Mouse (Mus musculus): Measurements from ENCODE around the gene Fbxw8. TPM values are rescaled to one million over a fixed set of nuclear protein-coding genes. Genes with fewer than 3 reads are reported as not detected.

The Fbxw8 gene
- polyA plus RNA-seq, 2 experiments = 27.9 to 55.2 TPM

- Histone ChIP-seq H3K36me3 (ENCODE audit: control insufficient read depth, insufficient read depth, low read length) (no peaks in the 10 kb centered on the region), H3K27ac (replicated peaks; ENCODE audit: low read depth, low read length) (no peak overlapping the region), H3K9ac (ENCODE audit: low read depth, low read length, severe bottlenecking) (no peak overlapping the region), H3K4me2 (replicated peaks; ENCODE audit: low read depth, low read length, severe bottlenecking) (no peak overlapping the region), H3K4me1 (ENCODE audit: control insufficient read depth, insufficient read depth, low read length) (no peaks in the 10 kb centered on the region), H3K4me3 (replicated peaks; ENCODE audit: low read length) (no peak overlapping the region), H3K9me3 (ENCODE audit: control insufficient read depth, low read length) (no peaks in the 10 kb centered on the region), H3K27me3 (ENCODE audit: control insufficient read depth, insufficient read depth, low read length) (no peaks in the 10 kb centered on the region)
- WGBS = 80% methylated on average over 4 of the region's 4 CpGs
- ATAC-seq (ENCODE audit: low FRiP score, low read depth) (no peak), DNase-seq (ENCODE audit: low spot score) (no peak)
- TF ChIP-seq POLR2A (IDR thresholded peaks at IDR 0.05; ENCODE audit: borderline replicate concordance, extremely low read depth, insufficient read depth, insufficient read length) = no peak
Observed at GRCm38 (mm10) chr5:118048412-118048811, 106.9 kb downstream of the Fbxw8 start.

GRCm38 (mm10) chr5:118047091-118047757 is 108.0 kb downstream of the Fbxw8 start:
- Histone ChIP-seq H3K4me3 (replicated peaks; ENCODE audit: low read length) (no peak overlapping the region), H3K27me3 (ENCODE audit: control insufficient read depth, insufficient read depth, low read length) (no peaks in the 10 kb centered on the region), H3K36me3 (ENCODE audit: control insufficient read depth, insufficient read depth, low read length) (no peaks in the 10 kb centered on the region), H3K9me3 (ENCODE audit: control insufficient read depth, low read length) (no peaks in the 10 kb centered on the region), H3K9ac (ENCODE audit: low read depth, low read length, severe bottlenecking) (no peak overlapping the region), H3K27ac (replicated peaks; ENCODE audit: low read depth, low read length) (no peak overlapping the region), H3K4me2 (replicated peaks; ENCODE audit: low read depth, low read length, severe bottlenecking) (no peak overlapping the region), H3K4me1 (ENCODE audit: control insufficient read depth, insufficient read depth, low read length) (no peaks in the 10 kb centered on the region)
- ATAC-seq (ENCODE audit: low FRiP score, low read depth) = no peak
- no peak for TF ChIP-seq POLR2A (IDR thresholded peaks at IDR 0.05; ENCODE audit: borderline replicate concordance, extremely low read depth, insufficient read depth, insufficient read length)
- no peak for DNase-seq (ENCODE audit: low spot score)
- WGBS = 83% methylated on average over 14 of the region's 14 CpGs

GRCm38 (mm10) chr5:118045385-118045784 is 109.9 kb downstream of the Fbxw8 start:
- ATAC-seq (ENCODE audit: low FRiP score, low read depth) = no peak
- Histone ChIP-seq H3K27ac (replicated peaks; ENCODE audit: low read depth, low read length) (no peak overlapping the region), H3K36me3 (ENCODE audit: control insufficient read depth, insufficient read depth, low read length) (no peaks in the 10 kb centered on the region), H3K9ac (ENCODE audit: low read depth, low read length, severe bottlenecking) (no peak overlapping the region), H3K4me2 (replicated peaks; ENCODE audit: low read depth, low read length, severe bottlenecking) (no peak overlapping the region), H3K4me3 (replicated peaks; ENCODE audit: low read length) (no peak overlapping the region), H3K4me1 (ENCODE audit: control insufficient read depth, insufficient read depth, low read length) (no peaks in the 10 kb centered on the region), H3K9me3 (ENCODE audit: control insufficient read depth, low read length) (no peaks in the 10 kb centered on the region), H3K27me3 (ENCODE audit: control insufficient read depth, insufficient read depth, low read length) (no peaks in the 10 kb centered on the region)
- no peak for TF ChIP-seq POLR2A (IDR thresholded peaks at IDR 0.05; ENCODE audit: borderline replicate concordance, extremely low read depth, insufficient read depth, insufficient read length)
- 92% methylated on average over 9 of the region's 9 CpGs for WGBS
- DNase-seq (ENCODE audit: low spot score) = no peak

GRCm38 (mm10) chr5:118044907-118045306 is 110.4 kb downstream of the Fbxw8 start:
- Histone ChIP-seq H3K36me3 (ENCODE audit: control insufficient read depth, insufficient read depth, low read length) (no peaks in the 10 kb centered on the region), H3K9ac (ENCODE audit: low read depth, low read length, severe bottlenecking) (no peak overlapping the region), H3K4me3 (replicated peaks; ENCODE audit: low read length) (no peak overlapping the region), H3K9me3 (ENCODE audit: control insufficient read depth, low read length) (no peaks in the 10 kb centered on the region), H3K27me3 (ENCODE audit: control insufficient read depth, insufficient read depth, low read length) (no peaks in the 10 kb centered on the region), H3K4me2 (replicated peaks; ENCODE audit: low read depth, low read length, severe bottlenecking) (no peak overlapping the region), H3K4me1 (ENCODE audit: control insufficient read depth, insufficient read depth, low read length) (no peaks in the 10 kb centered on the region), H3K27ac (replicated peaks; ENCODE audit: low read depth, low read length) (no peak overlapping the region)
- no peak for ATAC-seq (ENCODE audit: low FRiP score, low read depth)
- WGBS = 87% methylated on average over 6 of the region's 6 CpGs
- TF ChIP-seq POLR2A (IDR thresholded peaks at IDR 0.05; ENCODE audit: borderline replicate concordance, extremely low read depth, insufficient read depth, insufficient read length) = no peak
- no peak for DNase-seq (ENCODE audit: low spot score)

- Histone ChIP-seq H3K36me3 (ENCODE audit: control insufficient read depth, insufficient read depth, low read length) (no peaks in the 10 kb centered on the region), H3K27ac (replicated peaks; ENCODE audit: low read depth, low read length) (no peak overlapping the region), H3K4me2 (replicated peaks; ENCODE audit: low read depth, low read length, severe bottlenecking) (no peak overlapping the region), H3K9ac (ENCODE audit: low read depth, low read length, severe bottlenecking) (no peak overlapping the region), H3K9me3 (ENCODE audit: control insufficient read depth, low read length) (no peaks in the 10 kb centered on the region), H3K4me3 (replicated peaks; ENCODE audit: low read length) (no peak overlapping the region), H3K4me1 (ENCODE audit: control insufficient read depth, insufficient read depth, low read length) (no peaks in the 10 kb centered on the region), H3K27me3 (ENCODE audit: control insufficient read depth, insufficient read depth, low read length) (no peaks in the 10 kb centered on the region)
- TF ChIP-seq POLR2A (IDR thresholded peaks at IDR 0.05; ENCODE audit: borderline replicate concordance, extremely low read depth, insufficient read depth, insufficient read length) = no peak
- DNase-seq (ENCODE audit: low spot score) (no peak), ATAC-seq (ENCODE audit: low FRiP score, low read depth) (no peak)
- 77% methylated on average over 4 of the region's 4 CpGs for WGBS
Observed at GRCm38 (mm10) chr5:118043761-118044160, 111.5 kb downstream of the Fbxw8 start.
